Mouse (Mus musculus): ENCODE measurements around the gene Trpc4ap.

DNA sequence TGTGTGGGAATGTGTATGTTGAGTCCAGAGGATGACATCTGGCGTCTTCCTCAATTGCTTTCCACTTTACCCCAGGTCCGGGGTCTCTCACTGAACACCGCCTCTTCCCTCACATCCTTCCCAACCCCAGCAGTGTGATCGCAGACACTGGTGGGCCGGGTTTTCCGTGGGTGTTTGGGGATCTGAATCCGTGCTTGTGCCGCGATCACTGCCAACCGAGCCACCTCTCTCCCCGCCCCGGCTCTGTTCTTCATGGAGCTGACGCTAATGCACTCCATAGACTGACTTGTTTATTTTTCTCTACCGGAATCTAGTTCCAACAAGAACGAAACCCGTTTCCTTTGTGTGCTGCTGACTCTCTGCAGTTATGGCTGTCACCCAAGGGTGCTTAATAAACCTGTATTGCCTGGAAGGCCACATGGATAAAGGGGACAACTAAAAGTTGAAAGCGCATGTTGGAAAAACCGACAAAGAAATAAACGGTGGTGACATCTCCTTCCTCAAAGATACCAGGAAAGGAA lies 9.3 kb upstream of the Trpc4ap start:
- TF ChIP-seq POLR2A (IDR thresholded peaks at IDR 0.05; ENCODE audit: extremely low read depth, insufficient read depth, low read length) (no peak), CTCF (IDR thresholded peaks at IDR 0.05; ENCODE audit: low read depth, low read length) (no peak)
